Mouse (Mus musculus): ENCODE measurements around the gene Ell2. TPM values are rescaled to one million over a fixed set of nuclear protein-coding genes. Genes with fewer than 3 reads are reported as not detected.

Ell2 gene
- polyA plus RNA-seq, 3 experiments from 2014 or later: 4.5 to 6.7 (median 5.4) TPM

GRCm38 (mm10) chr13:75818486-75818885 is 111.9 kb downstream of the Ell2 start:
- ATAC-seq: no peak

- no peak for ATAC-seq
These were observed 112.6 kb downstream of the Ell2 start for GRCm38 (mm10) chr13:75818945-75819706.

- ATAC-seq: no peak
These were observed 113.3 kb downstream of the Ell2 start for GRCm38 (mm10) chr13:75819898-75820297.

Other genes with a start within 250 kb of the Ell2 start
- gene Glrx, start 133.1 kb downstream of the Ell2 start, polyA plus RNA-seq (2017; shearing (Covaris generic)): 100 to 1,000 TPM; 230 to 500 (median 245) TPM
- under 1 TPM in 1 of 3 experiments, not detected in 2; 0.11 TPM for gene Rhobtb3, start 237.2 kb downstream of the Ell2 start, polyA plus RNA-seq (2017; shearing (Covaris generic))